Mouse (Mus musculus) lung, postnatal 0 days (tissue): ENCODE measurements at regions not wholly inside any gene's neighbourhood (a gene's known extent, or its start where the extent isn't known, plus 50 kb on each side); places are given as distances from the start of the nearest gene placed in this dataset.

ENCODE experiments used
- CTCF ChIP-seq: IDR thresholded peaks from 2 replicates; pipeline ENCODE4 v1.5.1; 2016; ENCODE audit warnings: antibody characterized with exemption, mild to moderate bottlenecking
- EP300 ChIP-seq: IDR thresholded peaks from 2 replicates; pipeline ENCODE4 v1.6.1; 2016; ENCODE audit warnings: antibody characterized with exemption, mild to moderate bottlenecking, control low read depth

- TF ChIP-seq CTCF (no peak), EP300 (no peak)
Measured at GRCm38 (mm10) chr14:73875916-73876315, 214.9 kb downstream of the Gm21750 start.
